Mouse (Mus musculus): ENCODE results near the gene Trim17.

Trim17 gene

DNA sequence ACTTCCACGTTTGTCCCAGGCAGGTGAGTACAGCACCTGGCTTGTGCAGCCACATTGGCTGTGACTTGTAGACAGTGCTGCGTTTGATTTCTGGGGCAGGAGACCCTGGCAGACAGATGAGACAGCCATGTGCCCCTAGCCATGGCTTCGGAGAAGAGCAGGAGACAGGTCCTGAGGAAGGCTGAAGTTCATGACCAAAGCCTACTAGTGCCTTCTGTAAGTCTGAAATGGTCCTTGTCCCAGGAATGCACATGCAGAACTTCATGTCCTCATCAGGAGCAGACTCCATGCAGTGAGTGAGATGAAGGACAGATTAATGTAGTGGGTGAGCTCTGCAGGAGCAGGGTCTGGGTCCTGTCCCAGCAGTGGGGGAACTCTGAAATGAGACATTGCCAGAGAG is 37.4 kb downstream of the Trim17 start:
- no peak for DNase-seq (ENCODE audit: low read depth)

DNA sequence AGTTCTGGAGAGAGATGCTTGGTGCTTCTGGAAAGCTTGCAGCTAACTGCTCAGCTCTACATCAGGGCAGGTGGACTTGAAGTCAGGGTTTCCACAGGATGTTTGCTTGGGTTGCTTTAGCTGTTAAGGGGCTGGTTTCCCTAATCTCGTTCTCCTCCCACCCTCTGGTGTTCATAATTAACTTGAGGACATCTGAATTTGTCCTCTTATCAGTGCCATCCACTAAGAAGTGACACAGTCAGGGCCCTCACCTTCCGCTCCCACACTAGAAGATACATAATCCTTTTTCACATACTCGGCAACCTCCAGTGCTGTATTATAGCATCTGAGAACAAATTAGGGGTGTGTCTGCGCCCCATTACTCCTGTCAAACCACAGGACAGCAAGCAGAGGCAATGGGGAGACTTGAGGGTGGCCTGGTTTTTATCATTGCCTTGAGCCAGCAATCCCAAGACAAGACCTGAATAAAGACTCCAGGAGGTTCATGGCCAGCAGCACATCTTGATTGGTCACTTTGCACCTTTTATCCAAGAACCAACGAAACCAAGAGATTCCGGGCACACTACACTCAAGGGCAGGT is 38.7 kb downstream of the Trim17 start:
- DNase-seq (ENCODE audit: low read depth): no peak

- DNase-seq (ENCODE audit: low read depth): no peak
These were observed 39.9 kb downstream of the Trim17 start for GRCm38 (mm10) chr11:58994337-58994826.

- no peak for DNase-seq (ENCODE audit: low read depth)
These were observed 40.7 kb downstream of the Trim17 start for GRCm38 (mm10) chr11:58995061-58995806.

- peak; percentile 72 for DNase-seq (ENCODE audit: low read depth)
These were observed 41.4 kb downstream of the Trim17 start for GRCm38 (mm10) chr11:58995807-58996370.

GRCm38 (mm10) chr11:58997541-58997940 is 43.1 kb downstream of the Trim17 start:
- DNase-seq (ENCODE audit: low read depth): no peak

DNA sequence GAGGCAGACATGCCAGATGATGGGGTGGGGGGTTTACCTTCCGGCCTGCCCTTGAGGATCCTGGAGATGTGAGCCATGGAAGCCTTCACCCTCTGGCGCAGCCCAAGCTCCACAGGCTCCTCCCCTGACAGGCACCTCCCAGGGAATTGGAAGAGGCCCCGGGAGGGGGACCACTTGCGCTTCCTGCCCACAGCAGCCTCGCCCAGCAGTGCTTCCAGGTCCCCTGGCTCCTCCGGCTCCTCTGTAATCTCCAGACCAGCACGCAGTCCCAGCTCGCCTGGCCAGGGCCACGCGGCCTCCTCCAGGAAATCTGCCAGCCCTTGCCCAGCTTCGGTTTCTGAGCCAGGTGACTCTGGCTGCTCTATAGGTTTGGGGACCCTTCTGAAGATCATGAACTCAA is 44.7 kb downstream of the Trim17 start:
- DNase-seq (ENCODE audit: low read depth): no peak

DNA sequence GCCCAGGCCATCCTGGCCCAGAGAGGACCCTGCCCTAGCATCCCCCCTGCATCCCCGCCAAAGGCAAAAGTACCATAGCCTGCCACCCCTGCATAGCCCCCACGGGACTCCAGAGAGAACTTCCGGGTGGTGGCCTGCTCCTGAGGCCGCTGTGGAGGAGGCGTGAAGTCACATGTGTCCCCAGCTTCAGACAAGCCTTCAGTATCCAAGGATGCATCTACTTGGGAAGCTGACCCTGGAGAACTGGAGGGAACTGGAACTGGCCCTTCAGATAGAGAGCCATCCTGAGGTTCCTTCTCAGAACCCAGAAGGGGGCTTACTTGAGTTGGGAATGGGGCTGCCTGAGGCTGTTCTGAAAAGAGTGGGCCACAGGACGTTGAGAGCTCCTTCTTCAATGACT is 45.3 kb downstream of the Trim17 start:
- no peak for DNase-seq (ENCODE audit: low read depth)

DNA sequence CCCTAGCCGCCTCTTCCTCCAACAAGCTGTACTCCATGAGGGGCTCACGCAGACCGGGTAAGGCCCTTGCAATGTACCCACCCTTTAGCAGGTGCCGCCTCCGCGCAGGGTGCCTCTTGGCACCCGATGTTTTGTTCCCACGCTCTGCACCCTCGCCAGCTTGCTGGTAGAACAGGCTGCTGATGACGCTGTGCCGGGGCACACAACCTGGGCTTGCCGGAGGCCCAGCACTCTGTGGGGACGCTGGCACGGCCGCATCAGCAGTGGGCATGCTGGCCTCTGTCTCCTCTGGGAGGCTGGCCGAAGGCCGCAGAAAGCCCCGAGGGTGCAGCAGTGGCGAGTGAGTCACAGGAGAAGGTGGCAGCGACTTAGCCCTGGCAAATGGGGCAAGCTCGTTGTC is 46.1 kb downstream of the Trim17 start:
- DNase-seq (ENCODE audit: low read depth): no peak

DNA sequence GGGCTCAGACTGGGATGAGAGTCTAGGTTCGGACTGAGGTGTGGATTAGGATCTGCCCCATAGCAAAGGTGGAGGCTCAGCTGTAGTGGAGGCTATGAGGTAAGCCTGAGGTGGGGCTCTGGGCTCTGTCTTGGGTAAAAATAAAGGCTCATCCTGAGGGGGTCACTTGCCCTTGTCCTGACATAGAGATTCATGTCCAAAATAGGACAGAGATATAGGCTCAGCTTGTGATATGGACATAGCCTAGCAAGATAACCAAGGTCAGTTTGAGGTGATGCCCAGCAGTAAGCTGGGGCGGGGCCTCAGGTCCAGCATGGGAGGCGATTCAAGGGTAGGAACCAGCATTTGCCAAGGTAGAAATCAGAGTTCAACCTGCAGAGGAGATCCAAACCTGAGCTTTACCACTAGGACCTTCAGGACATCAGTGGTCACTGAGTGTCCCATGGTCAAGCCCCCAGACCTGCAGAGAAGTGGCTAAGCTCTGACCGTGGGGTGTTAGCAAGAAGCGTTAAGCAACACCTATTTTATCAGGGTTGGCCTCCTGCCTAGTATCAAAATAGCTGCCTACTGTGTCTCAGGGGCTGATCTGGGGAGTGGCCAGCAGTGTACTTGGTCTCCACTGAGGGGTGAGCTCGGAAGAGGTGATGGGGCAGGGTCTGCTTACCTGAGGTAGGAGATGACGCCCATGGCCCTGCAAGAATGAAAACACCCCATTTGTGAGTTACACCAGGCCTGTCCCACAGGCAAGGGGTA is 48.0 kb downstream of the Trim17 start:
- no peak for DNase-seq (ENCODE audit: low read depth)

DNA sequence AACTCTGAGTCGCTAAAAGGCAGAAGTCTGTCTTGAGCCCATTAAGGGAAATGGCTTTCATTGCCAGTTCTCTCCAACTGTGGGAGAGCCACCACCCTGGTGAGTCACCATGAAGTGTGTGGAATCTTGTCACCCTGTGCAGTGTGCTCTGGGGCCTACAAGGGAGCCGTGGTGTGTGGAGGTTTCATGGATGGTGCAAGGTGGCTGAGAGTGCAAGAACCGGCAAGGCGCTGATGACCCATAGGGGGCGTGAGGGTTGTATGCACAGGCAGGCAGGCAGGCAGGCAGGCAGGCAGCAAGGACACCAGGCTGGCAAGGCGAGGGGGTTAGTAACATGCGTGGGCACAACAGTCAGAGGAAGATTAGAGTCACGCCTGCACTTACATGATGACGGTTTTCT is 60.6 kb downstream of the Trim17 start:
- peak; percentile 36 for DNase-seq (ENCODE audit: low read depth)
